Mouse (Mus musculus) limb, embryonic 14.5 days (tissue): Measurements from ENCODE around the gene Vipr1. TPM values are rescaled to one million over a fixed set of nuclear protein-coding genes. Genes with fewer than 3 reads are reported as not detected.

Experiments used
- ATAC-seq: fragments of 200-750 bp; cut with Nextera tagmentation; 2 replicates; pipeline ENCODE4 v1.8.0; 2017; ENCODE audit warnings: low read depth, moderate number of reproducible peaks, moderate TSS enrichment; ENCODE audit not compliant: low FRiP score
- DNase-seq: peaks from one replicate; pipeline ENCODE4 v3.0.0-alpha.2; 2015; ENCODE audit warnings: low spot score
- H3K27ac ChIP-seq: fragments of 300-500 bp; sonication (generic); replicated peaks from 2 replicates; pipeline ENCODE4 v1.5.1; 2014; ENCODE audit warnings: low read depth, mild to moderate bottlenecking, low read length, moderate library complexity, mixed read lengths
- H3K27me3 ChIP-seq: fragments of 300-500 bp; sonication (generic); 2 replicates; pipeline ENCODE4 v1.6.1; 2014; ENCODE audit warnings: low read length, mixed read lengths; ENCODE audit not compliant: control insufficient read depth, insufficient read depth
- H3K36me3 ChIP-seq: fragments of 300-500 bp; sonication (generic); 2 replicates; pipeline ENCODE4 v1.6.1; 2014; ENCODE audit warnings: mild to moderate bottlenecking, low read length, moderate library complexity, mixed read lengths; ENCODE audit not compliant: control insufficient read depth, insufficient read depth
- H3K4me1 ChIP-seq: fragments of 300-500 bp; sonication (generic); 2 replicates; pipeline ENCODE4 v1.6.1; 2014; ENCODE audit warnings: antibody characterized with exemption, low read length, mixed read lengths; ENCODE audit not compliant: control insufficient read depth, insufficient read depth
- H3K4me2 ChIP-seq: fragments of 300-500 bp; sonication (generic); replicated peaks from 2 replicates; pipeline ENCODE4 v1.6.1; 2014; ENCODE audit warnings: low read depth, mild to moderate bottlenecking, low read length, moderate library complexity; ENCODE audit not compliant: severe bottlenecking
- H3K4me3 ChIP-seq: fragments of 300-500 bp; sonication (generic); replicated peaks from 2 replicates; pipeline ENCODE4 v1.5.1; 2014; ENCODE audit warnings: low read length
- H3K9ac ChIP-seq: fragments of 300-500 bp; sonication (generic); 2 replicates; pipeline ENCODE4 v1.6.1; 2014; ENCODE audit warnings: mild to moderate bottlenecking, low read depth, low read length, moderate library complexity; ENCODE audit not compliant: severe bottlenecking
- H3K9me3 ChIP-seq: fragments of 300-500 bp; sonication (generic); 2 replicates; pipeline ENCODE4 v1.6.1; 2016; ENCODE audit warnings: low read length; ENCODE audit not compliant: control insufficient read depth
- POLR2A ChIP-seq: fragments of 200-500 bp; IDR thresholded peaks from 2 replicates; pipeline ENCODE4 v1.8.0; 2012; ENCODE audit warnings: inconsistent platforms, mild to moderate bottlenecking, moderate library complexity, borderline replicate concordance; ENCODE audit not compliant: insufficient read depth, insufficient read length; ENCODE audit errors: extremely low read depth
- WGBS: fragments of 180-500 bp; shearing (Covaris S2); extraction: QIAGEN DNeasy Blood & Tissue Kit; methylation state at CpG from one replicate; pipeline ENCODE4 v1.1.7; 2014; 5-methylcytosine and 5-hydroxymethylcytosine counted together
- polyA plus RNA-seq, 2 experiments: library from polyadenylated mRNA; depleted of rRNA in 1 of 2; stranded (reverse) in 1 of 2; unstranded in 1 of 2; fragments of >200 nt; fragmentation: Nextera tagmentation in 1 of 2; extraction: Ambion mirVana in 1 of 2; gene quantifications; 2 replicates each; pipeline versions ENCODE4 v1.2.1 to v1.2.3; 2012 to 2014

Gene Vipr1
- polyA plus RNA-seq, 2 experiments: 0.45 to 0.47 TPM

DNA sequence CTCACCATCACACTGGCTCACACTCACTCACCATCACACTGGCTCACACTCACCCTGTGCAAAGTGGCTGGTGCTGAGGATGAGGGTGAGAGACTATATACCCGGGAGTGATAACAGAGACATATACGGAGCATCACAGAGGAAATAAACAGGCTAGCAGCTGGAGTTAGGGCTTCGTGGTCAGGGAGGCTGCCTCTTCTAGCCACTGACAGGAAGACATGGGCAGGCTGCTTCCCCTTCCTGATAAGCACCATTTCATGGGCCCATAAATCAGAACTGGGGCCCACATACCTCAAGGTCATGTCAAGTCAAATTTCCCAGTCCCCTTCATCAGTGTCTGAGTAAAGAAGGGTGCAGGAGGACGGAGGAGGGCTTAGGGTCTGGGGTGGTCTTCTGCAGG is 34.6 kb downstream of the Vipr1 start:
- H3K4me3 ChIP-seq: no peak overlapping the region
- no peaks in the 10 kb centered on the region for H3K36me3 ChIP-seq
- DNase-seq (no peak), ATAC-seq (no peak)
- H3K4me1 ChIP-seq: no peaks in the 10 kb centered on the region
- WGBS: 64% methylated on average over 4 of the region's 4 CpGs
- H3K9me3 ChIP-seq: no peaks in the 10 kb centered on the region
- no peak overlapping the region for H3K27ac ChIP-seq
- H3K9ac ChIP-seq: no peak overlapping the region
- no peak for TF ChIP-seq POLR2A
- H3K4me2 ChIP-seq: no peak overlapping the region
- H3K27me3 ChIP-seq: no peaks in the 10 kb centered on the region

- ATAC-seq (no peak), DNase-seq (no peak)
- Histone ChIP-seq H3K27me3 (no peaks in the 10 kb centered on the region), H3K9me3 (no peaks in the 10 kb centered on the region), H3K36me3 (0 out of 2 replicates have a peak, but pooled peaks cover under 1% of the 10 kb centered on the region), H3K27ac (no peak overlapping the region), H3K4me3 (no peak overlapping the region), H3K9ac (no peak overlapping the region), H3K4me1 (no peaks in the 10 kb centered on the region), H3K4me2 (no peak overlapping the region)
- 78% methylated on average over 8 of the region's 8 CpGs for WGBS
- no peak for TF ChIP-seq POLR2A
Observed at GRCm38 (mm10) chr9:121677476-121677875, 35.0 kb downstream of the Vipr1 start.

- TF ChIP-seq POLR2A: no peak
- Histone ChIP-seq H3K4me2 (no peak overlapping the region), H3K9ac (no peak overlapping the region; the same call in 1 of the 2 replicates), H3K4me1 (no peaks in the 10 kb centered on the region), H3K4me3 (no peak overlapping the region), H3K27ac (no peak overlapping the region), H3K9me3 (no peaks in the 10 kb centered on the region), H3K36me3 (peaks cover 11% of the 10 kb centered on the region), H3K27me3 (no peaks in the 10 kb centered on the region)
- DNase-seq: peak; percentile 74
- WGBS: 18% methylated on average over 6 of the region's 6 CpGs
- ATAC-seq: peak; percentile 74
Observed at GRCm38 (mm10) chr9:121679549-121679948, 37.0 kb downstream of the Vipr1 start.

DNA sequence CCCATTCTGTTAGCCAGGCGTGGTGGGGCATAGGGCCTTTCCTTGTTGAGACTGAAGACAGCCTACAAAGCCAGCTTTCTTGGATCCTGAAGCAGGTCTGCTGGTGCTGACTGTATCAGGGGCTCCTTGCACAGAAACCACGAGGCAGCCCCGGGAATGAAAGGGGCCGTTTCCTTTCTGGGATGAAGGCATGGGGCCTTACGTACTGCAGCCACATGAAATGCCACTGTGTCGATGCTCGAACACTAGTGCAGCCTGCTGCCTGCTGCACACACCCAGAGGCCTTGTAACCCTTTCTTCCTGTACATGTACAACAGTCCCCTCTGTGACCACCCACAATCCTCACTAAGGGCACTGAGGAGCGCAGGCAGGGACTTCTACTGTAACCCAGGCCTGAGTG is 38.7 kb downstream of the Vipr1 start:
- no peak overlapping the region for H3K27ac ChIP-seq
- H3K9me3 ChIP-seq: no peaks in the 10 kb centered on the region
- no peak overlapping the region for H3K9ac ChIP-seq
- DNase-seq: no peak
- TF ChIP-seq POLR2A: no peak
- 58% methylated on average over 8 of the region's 8 CpGs for WGBS
- H3K4me2 ChIP-seq: no peak overlapping the region
- H3K4me1 ChIP-seq: no peaks in the 10 kb centered on the region
- ATAC-seq: no peak
- H3K27me3 ChIP-seq: no peaks in the 10 kb centered on the region
- H3K4me3 ChIP-seq: no peak overlapping the region
- H3K36me3 ChIP-seq: peaks cover 26% of the 10 kb centered on the region

DNA sequence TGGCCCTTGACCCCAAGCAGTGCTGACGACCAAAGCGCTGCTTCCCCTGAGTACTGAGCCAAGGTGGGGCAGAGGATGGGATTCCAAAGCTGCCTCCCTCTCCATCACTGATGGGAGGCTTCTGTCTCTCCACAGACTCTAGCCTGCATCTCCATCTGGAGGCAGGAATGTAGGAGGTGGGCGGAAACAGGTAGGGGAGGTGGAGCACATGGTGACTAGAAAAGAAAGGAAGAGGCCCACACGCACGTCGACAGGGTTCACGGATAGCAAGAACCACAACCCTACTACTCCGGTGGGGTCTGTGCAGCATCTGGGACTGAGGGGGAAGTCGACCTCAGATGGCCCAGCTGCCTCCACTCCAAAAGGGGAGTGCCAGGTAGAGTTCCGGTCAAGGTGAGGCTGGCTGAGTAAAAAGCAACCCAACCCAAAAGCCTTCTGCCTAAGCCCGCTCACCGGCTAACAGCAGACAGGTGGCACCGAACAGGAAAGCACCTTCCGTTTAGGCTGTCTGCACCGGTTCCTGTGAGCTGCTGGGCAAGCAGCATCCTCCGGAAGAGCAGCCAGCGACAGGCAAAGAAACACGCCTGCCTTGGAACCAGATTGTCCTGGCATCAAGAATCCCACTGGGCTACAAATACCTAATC is 39.6 kb downstream of the Vipr1 start:
- peaks cover 26% of the 10 kb centered on the region for H3K36me3 ChIP-seq
- no peak overlapping the region for H3K4me2 ChIP-seq
- no peak overlapping the region for H3K4me3 ChIP-seq
- no peaks in the 10 kb centered on the region for H3K4me1 ChIP-seq
- H3K27me3 ChIP-seq: no peaks in the 10 kb centered on the region
- H3K27ac ChIP-seq: no peak overlapping the region
- ATAC-seq (no peak), DNase-seq (no peak)
- 70% methylated on average over 18 of the region's 18 CpGs for WGBS
- H3K9ac ChIP-seq: no peak overlapping the region
- no peaks in the 10 kb centered on the region for H3K9me3 ChIP-seq
- TF ChIP-seq POLR2A: no peak

DNA sequence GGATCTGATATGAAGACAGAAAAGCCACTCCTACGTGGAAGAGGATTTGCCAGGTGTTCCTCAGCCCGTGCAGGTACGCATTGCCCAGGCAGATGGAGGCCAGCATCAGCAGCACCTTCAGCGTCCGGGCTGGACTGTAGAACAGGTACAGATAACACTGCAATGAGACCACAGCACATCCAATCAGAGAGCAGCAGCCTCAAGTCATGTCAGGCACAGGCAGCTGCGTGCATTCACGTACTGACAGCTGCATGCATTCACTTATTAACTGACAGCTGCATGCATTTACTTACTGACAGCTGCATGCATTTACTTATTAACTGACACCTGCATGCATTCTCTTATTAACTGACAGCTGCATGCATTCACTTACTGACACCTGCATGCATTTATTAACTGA is 42.2 kb downstream of the Vipr1 start:
- H3K4me1 ChIP-seq: no peaks in the 10 kb centered on the region
- H3K27me3 ChIP-seq: no peaks in the 10 kb centered on the region
- H3K9me3 ChIP-seq: no peaks in the 10 kb centered on the region
- peaks cover 39% of the 10 kb centered on the region for H3K36me3 ChIP-seq
- no peak for TF ChIP-seq POLR2A
- ATAC-seq (no peak), DNase-seq (no peak)
- H3K4me2 ChIP-seq: no peak overlapping the region
- H3K27ac ChIP-seq: no peak overlapping the region
- WGBS: 75% methylated on average over 7 of the region's 7 CpGs
- H3K4me3 ChIP-seq: no peak overlapping the region
- H3K9ac ChIP-seq: no peak overlapping the region
